Mouse (Mus musculus) lung, postnatal 0 days (tissue): ENCODE measurements around the gene Cfap99.
A peak's percentile ranks its signal among the peaks of the same experiment; 100 is the strongest.

ENCODE experiments used
- CTCF ChIP-seq: IDR thresholded peaks from 2 replicates; pipeline ENCODE4 v1.5.1; 2016; ENCODE audit warnings: antibody characterized with exemption, mild to moderate bottlenecking
- EP300 ChIP-seq: IDR thresholded peaks from 2 replicates; pipeline ENCODE4 v1.6.1; 2016; ENCODE audit warnings: antibody characterized with exemption, mild to moderate bottlenecking, control low read depth

DNA sequence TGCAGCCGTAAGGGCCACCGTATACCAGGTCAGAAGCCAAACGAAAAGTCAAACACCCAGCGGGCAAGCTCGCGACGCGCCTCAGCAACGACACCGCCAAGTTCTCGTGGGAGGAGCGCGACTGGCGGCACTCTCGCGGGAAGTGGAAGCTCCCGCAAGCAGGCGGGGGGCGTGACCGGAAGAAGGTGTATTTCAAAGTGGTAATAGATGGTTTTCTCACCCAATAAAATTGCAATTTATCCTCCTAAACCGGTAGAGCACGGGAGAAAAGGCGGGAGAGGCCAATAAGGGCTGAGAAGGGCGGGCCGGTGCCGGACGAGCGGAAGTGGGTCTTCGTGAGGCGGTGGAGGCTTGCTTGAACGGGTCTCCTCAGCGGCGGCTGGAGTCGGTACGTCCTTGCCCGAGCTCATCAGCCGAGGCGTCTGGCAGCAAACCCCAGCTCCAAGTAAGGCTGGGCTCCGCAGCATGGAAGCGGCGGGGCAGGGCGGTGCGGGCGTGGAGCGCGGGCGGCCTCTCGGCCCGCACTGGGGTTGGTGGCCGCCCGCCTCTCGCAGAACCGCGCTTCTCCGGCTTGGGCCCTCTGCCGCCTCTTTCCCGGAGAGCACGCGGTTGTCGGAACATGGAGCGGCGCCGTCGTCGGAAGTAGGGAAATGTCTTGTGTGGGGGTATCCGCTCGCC lies 47.8 kb downstream of the Cfap99 start, which contains the start of gene Rnf4:
- TF ChIP-seq CTCF, result no peak
- peak; percentile 82 for TF ChIP-seq EP300
